Mouse (Mus musculus) forebrain, postnatal 0 days (tissue): ENCODE results near the gene 2810408A11Rik. TPM values are rescaled to one million over a fixed set of nuclear protein-coding genes. Genes with fewer than 3 reads are reported as not detected.
A peak's percentile ranks its signal among the peaks of the same experiment; 100 is the strongest.

Source experiments
- ATAC-seq: fragments of 200-750 bp; cut with Nextera tagmentation; 2 replicates; pipeline ENCODE4 v1.8.0; 2017; ENCODE audit warnings: mild to moderate bottlenecking, moderate library complexity
- DNase-seq: peaks from one replicate; pipeline ENCODE4 v3.0.0-alpha.2; 2015
- H3K27ac ChIP-seq: fragments of 300-500 bp; sonication (generic); 2 replicates; pipeline ENCODE4 v1.5.1; 2014; ENCODE audit warnings: low read depth, mild to moderate bottlenecking, antibody characterized with exemption, low read length, moderate library complexity, mixed read lengths
- H3K27me3 ChIP-seq: fragments of 300-500 bp; sonication (generic); 2 replicates; pipeline ENCODE4 v1.6.1; 2014; ENCODE audit warnings: mild to moderate bottlenecking, low read length, mixed read lengths; ENCODE audit not compliant: insufficient read depth
- H3K36me3 ChIP-seq: fragments of 300-500 bp; sonication (generic); 2 replicates; pipeline ENCODE4 v1.6.1; 2014; ENCODE audit warnings: mild to moderate bottlenecking, moderate library complexity; ENCODE audit not compliant: insufficient read depth
- H3K4me1 ChIP-seq: fragments of 300-500 bp; sonication (generic); 2 replicates; pipeline ENCODE4 v1.6.1; 2014; ENCODE audit warnings: antibody characterized with exemption; ENCODE audit not compliant: insufficient read depth
- H3K4me2 ChIP-seq: fragments of 300-500 bp; sonication (generic); 2 replicates; pipeline ENCODE4 v1.6.1; 2014; ENCODE audit warnings: low read depth, mild to moderate bottlenecking, moderate library complexity
- H3K4me3 ChIP-seq: fragments of 300-500 bp; sonication (generic); 2 replicates; pipeline ENCODE4 v1.5.1; 2014; ENCODE audit warnings: low read depth, low read length, mixed read lengths
- H3K9ac ChIP-seq: fragments of 300-500 bp; sonication (generic); 2 replicates; pipeline ENCODE4 v1.6.1; 2014; ENCODE audit warnings: mild to moderate bottlenecking
- H3K9me3 ChIP-seq: fragments of 300-500 bp; sonication (generic); 2 replicates; pipeline ENCODE4 v1.6.1; 2016; ENCODE audit warnings: low read length
- CTCF ChIP-seq: sonication (generic); IDR thresholded peaks from 2 replicates; pipeline ENCODE4 v1.5.1; 2016; ENCODE audit warnings: antibody characterized with exemption, control low read depth, low read depth
- WGBS: fragments of 180-500 bp; shearing (Covaris S2); extraction: QIAGEN DNeasy Blood & Tissue Kit; methylation state at CpG from one replicate; pipeline ENCODE4 v1.1.7; 2014; 5-methylcytosine and 5-hydroxymethylcytosine counted together
- polyA plus RNA-seq: library from polyadenylated mRNA; unstranded; fragments of >200 nt; fragmentation: Nextera tagmentation; extraction: Ambion mirVana; gene quantifications from 2 replicates; pipeline ENCODE4 v1.2.1, GENCODE M21; 2015
- total RNA-seq: library from RNA; depleted of rRNA; stranded (reverse); fragments of >200 nt; gene quantifications from 2 replicates; pipeline ENCODE4 v1.2.3, GENCODE M21; 2014; rRNA removed

2810408A11Rik gene
- total RNA-seq, result 9.2 and 10.5 TPM in 2 replicates
- polyA plus RNA-seq, result 10.6 and 11.4 TPM in 2 replicates

GRCm38 (mm10) chr11:69900471-69901405 lies at the start of gene 2810408A11Rik, which contains the start of gene Neurl4:
2810408A11Rik (minus strand) TSS chr11:69900987.
Neurl4 (plus strand) TSS chr11:69901072.
- WGBS, result under 1% methylated on average over 38 of the region's 38 CpGs
- Histone ChIP-seq H3K9me3 (no peaks in the 10 kb centered on the region), H3K9ac (peak within 1 kb of the TSS; percentile 74), H3K36me3 (peaks cover 24% of the 10 kb centered on the region), H3K27ac (peak within 1 kb of the TSS; percentile 91), H3K4me2 (peak within 1 kb of the TSS; percentile 89), H3K4me1 (peaks cover 14% of the 10 kb centered on the region), H3K27me3 (no peaks in the 10 kb centered on the region), H3K4me3 (peak within 1 kb of the TSS; percentile 82)
- no peak for TF ChIP-seq CTCF
- DNase-seq (peak; percentile 95), ATAC-seq (peak; percentile 94)

DNA sequence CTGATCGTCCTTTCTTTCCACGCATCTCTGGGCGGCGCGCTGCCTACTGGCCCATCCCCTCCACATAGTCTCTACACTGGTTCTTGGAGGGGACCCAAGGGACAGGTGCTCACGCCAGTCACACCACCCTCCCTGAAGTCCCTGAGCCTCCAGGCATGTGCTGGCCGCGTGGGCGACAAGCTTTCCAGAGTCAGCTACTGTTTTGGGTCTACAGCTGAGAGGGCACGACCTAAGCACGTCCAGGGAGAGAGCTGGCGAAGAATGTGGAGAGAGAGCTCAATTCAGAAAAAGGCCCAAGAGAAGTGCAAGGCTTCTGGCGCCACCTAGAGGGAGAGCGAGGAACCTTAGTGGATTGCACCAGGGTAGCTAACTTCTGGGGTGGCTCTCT lies 48.0 kb upstream of the 2810408A11Rik start:
- under 1% methylated on average over 14 of the region's 14 CpGs for WGBS
- DNase-seq, result peak; percentile 84
- H3K27me3 ChIP-seq, result no peaks in the 10 kb centered on the region; the same call in 1 of the 2 replicates
- peak; percentile 61 for ATAC-seq
- H3K4me2 ChIP-seq, result peak overlapping the region; percentile 51
- H3K4me3 ChIP-seq, result peak overlapping the region; percentile 39
- no peaks in the 10 kb centered on the region for H3K4me1 ChIP-seq
- no peaks in the 10 kb centered on the region for H3K9me3 ChIP-seq
- H3K9ac ChIP-seq, result 0 out of 2 replicates have a peak overlapping the region, but pooled peaks have one; percentile 43
- no peak overlapping the region for H3K27ac ChIP-seq
- no peaks in the 10 kb centered on the region for H3K36me3 ChIP-seq
- TF ChIP-seq CTCF, result peak; percentile 85

DNA sequence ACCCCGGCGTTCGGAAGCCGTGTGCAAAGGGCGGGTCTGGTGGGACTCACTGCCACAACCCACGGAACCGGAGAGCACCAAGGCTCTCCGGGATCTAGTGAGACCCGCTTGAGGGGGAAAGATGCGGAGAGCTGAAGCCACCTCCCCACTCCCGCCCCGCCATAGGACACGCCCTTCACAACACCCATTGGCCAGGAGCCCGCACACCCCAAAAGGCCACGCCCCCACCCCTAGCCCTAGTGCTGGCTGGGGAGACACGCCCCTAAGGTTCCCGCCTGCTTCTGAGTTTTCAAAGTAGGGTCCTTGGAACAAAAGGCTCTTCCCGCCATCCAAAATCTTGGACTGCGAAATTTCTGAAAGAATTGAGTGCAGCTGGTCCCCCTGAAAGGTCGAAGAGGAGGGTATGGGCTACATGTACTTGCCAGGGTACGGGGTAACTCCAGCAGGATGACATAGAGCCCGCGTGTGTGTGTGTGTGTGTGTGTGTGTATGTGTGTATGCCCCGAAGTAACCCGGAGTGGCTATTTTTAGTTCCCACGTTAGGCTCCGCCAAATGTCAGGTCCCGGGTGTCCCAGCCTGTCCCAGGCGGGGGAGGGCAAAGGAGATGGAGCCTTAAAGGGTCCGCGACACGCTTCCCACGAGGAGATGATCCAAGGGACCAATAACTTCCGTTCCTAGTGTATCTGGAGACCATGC lies 47.4 kb upstream of the 2810408A11Rik start, which contains the start of gene Slc2a4:
TSS of gene Slc2a4 (minus strand) at position 123 of the 697 bp plus-strand sequence.
- peak; percentile 94 for ATAC-seq
- peak within 1 kb of the TSS; percentile 51 for H3K4me2 ChIP-seq
- no peaks in the 10 kb centered on the region; the same call in 1 of the 2 replicates for H3K27me3 ChIP-seq

GRCm38 (mm10) chr11:69947337-69948065 lies 46.7 kb upstream of the 2810408A11Rik start:
- ATAC-seq (peak; percentile 26), DNase-seq (no peak)
- Histone ChIP-seq H3K36me3 (no peaks in the 10 kb centered on the region), H3K9me3 (no peaks in the 10 kb centered on the region), H3K9ac (peak overlapping the region; percentile 43), H3K4me1 (no peaks in the 10 kb centered on the region), H3K4me2 (peak overlapping the region; percentile 51), H3K27me3 (no peaks in the 10 kb centered on the region; the same call in 1 of the 2 replicates), H3K27ac (no peak overlapping the region), H3K4me3 (peak overlapping the region; percentile 39)
- no peak for TF ChIP-seq CTCF
- WGBS, result 3% methylated on average over 29 of the region's 29 CpGs

More for the DNA sequence above, 47.4 kb upstream of the 2810408A11Rik start, which contains the start of gene Slc2a4:
- no peak for TF ChIP-seq CTCF
- Histone ChIP-seq H3K4me1 (no peaks in the 10 kb centered on the region), H3K36me3 (no peaks in the 10 kb centered on the region), H3K4me3 (peak within 1 kb of the TSS; percentile 39), H3K27ac (no peak within 1 kb of the TSS), H3K9me3 (no peaks in the 10 kb centered on the region), H3K9ac (peak within 1 kb of the TSS; percentile 43)
- DNase-seq, result peak; percentile 90
- WGBS, result under 1% methylated on average over 34 of the region's 34 CpGs

GRCm38 (mm10) chr11:69945997-69946891 lies 45.5 kb upstream of the 2810408A11Rik start:
- H3K4me1 ChIP-seq, result no peaks in the 10 kb centered on the region
- DNase-seq, result no peak
- WGBS, result 91% methylated on average over 18 of the region's 18 CpGs
- no peak overlapping the region for H3K27ac ChIP-seq
- no peak overlapping the region for H3K9ac ChIP-seq
- ATAC-seq, result no peak
- H3K4me3 ChIP-seq, result no peak overlapping the region
- no peak overlapping the region for H3K4me2 ChIP-seq
- no peaks in the 10 kb centered on the region for H3K9me3 ChIP-seq
- TF ChIP-seq CTCF, result no peak
- no peaks in the 10 kb centered on the region; the same call in 1 of the 2 replicates for H3K27me3 ChIP-seq
- H3K36me3 ChIP-seq, result no peaks in the 10 kb centered on the region
